Mouse (Mus musculus): ENCODE results near the gene Reln. TPM values are rescaled to one million over a fixed set of nuclear protein-coding genes. Genes with fewer than 3 reads are reported as not detected.

Gene Reln
- total and polyA plus RNA-seq, 2 experiments, result 40.5 to 78.3 TPM

- no peaks in the 10 kb centered on the region for H3K36me3 ChIP-seq (ENCODE audit: control insufficient read depth, insufficient read depth, low read length)
- TF ChIP-seq CTCF (IDR thresholded peaks at IDR 0.05; ENCODE audit: low read depth, low read length), result no peak
- TF ChIP-seq POLR2A (IDR thresholded peaks at IDR 0.05; ENCODE audit: extremely low read depth, insufficient read depth, low read length), result no peak
- no peaks in the 10 kb centered on the region for H3K79me2 ChIP-seq (ENCODE audit: control insufficient read depth, insufficient read depth, low read length)
- H3K9ac ChIP-seq (ENCODE audit: low read depth, low read length), result no peak overlapping the region
- no peak overlapping the region for H3K4me3 ChIP-seq (ENCODE audit: insufficient read depth, low read depth, low read length)
- H3K27ac ChIP-seq (replicated peaks; ENCODE audit: insufficient read depth, low read depth, low read length), result no peak overlapping the region
- no peaks in the 10 kb centered on the region for H3K4me1 ChIP-seq (ENCODE audit: control insufficient read depth, insufficient read depth, low read length)
- no peaks in the 10 kb centered on the region for H3K27me3 ChIP-seq (ENCODE audit: control insufficient read depth, insufficient read depth, low read length)
- WGBS, result 86% methylated on average over 6 of the region's 6 CpGs
- DNase-seq (ENCODE audit: extremely low read depth, low read depth, low spot score), result no peak
Measured at GRCm38 (mm10) chr5:21920310-21920709, 424.2 kb downstream of the Reln start.

DNA sequence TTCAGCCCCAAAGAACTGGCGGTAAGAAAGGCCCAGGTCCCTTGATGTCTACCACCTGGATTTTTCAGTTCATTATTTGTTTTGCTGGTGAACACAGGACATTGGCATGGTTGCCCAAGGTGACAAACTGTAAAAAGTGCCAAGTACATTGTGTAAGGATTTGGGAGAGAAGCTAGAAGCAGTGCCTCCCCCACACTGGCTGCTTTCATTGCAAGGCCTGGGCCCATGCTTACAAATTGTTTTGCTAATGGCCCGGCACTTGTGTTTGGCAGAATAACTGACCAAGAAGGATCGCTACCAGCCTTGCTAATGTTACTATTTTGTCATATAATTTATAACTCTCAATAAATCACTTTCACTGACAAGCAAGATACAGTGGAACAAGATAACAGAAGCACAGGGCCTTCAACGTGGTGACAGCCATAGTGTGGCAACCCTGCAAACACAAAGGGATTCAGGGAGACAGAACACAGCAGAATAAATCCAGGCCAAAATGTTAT is 425.2 kb downstream of the Reln start:
- peak; percentile 40 for DNase-seq (ENCODE audit: extremely low read depth, low read depth, low spot score)
- no peaks in the 10 kb centered on the region for H3K27me3 ChIP-seq (ENCODE audit: control insufficient read depth, insufficient read depth, low read length)
- no peaks in the 10 kb centered on the region for H3K4me1 ChIP-seq (ENCODE audit: control insufficient read depth, insufficient read depth, low read length)
- H3K36me3 ChIP-seq (ENCODE audit: control insufficient read depth, insufficient read depth, low read length), result no peaks in the 10 kb centered on the region
- H3K79me2 ChIP-seq (ENCODE audit: control insufficient read depth, insufficient read depth, low read length), result no peaks in the 10 kb centered on the region
- WGBS, result 60% methylated on average over 4 of the region's 4 CpGs
- H3K4me3 ChIP-seq (ENCODE audit: insufficient read depth, low read depth, low read length), result no peak overlapping the region
- no peak overlapping the region for H3K27ac ChIP-seq (replicated peaks; ENCODE audit: insufficient read depth, low read depth, low read length)
- TF ChIP-seq CTCF (IDR thresholded peaks at IDR 0.05; ENCODE audit: low read depth, low read length) (no peak), POLR2A (IDR thresholded peaks at IDR 0.05; ENCODE audit: extremely low read depth, insufficient read depth, low read length) (no peak)
- no peak overlapping the region for H3K9ac ChIP-seq (ENCODE audit: low read depth, low read length)

- TF ChIP-seq CTCF (IDR thresholded peaks at IDR 0.05; ENCODE audit: low read depth, low read length) (no peak), POLR2A (IDR thresholded peaks at IDR 0.05; ENCODE audit: extremely low read depth, insufficient read depth, low read length) (no peak)
- DNase-seq (ENCODE audit: extremely low read depth, low read depth, low spot score), result no peak
- no peaks in the 10 kb centered on the region for H3K79me2 ChIP-seq (ENCODE audit: control insufficient read depth, insufficient read depth, low read length)
Measured at GRCm38 (mm10) chr5:21915973-21916372, 428.5 kb downstream of the Reln start.

GRCm38 (mm10) chr5:21914776-21915175 is 429.7 kb downstream of the Reln start:
- TF ChIP-seq CTCF (IDR thresholded peaks at IDR 0.05; ENCODE audit: low read depth, low read length) (no peak), POLR2A (IDR thresholded peaks at IDR 0.05; ENCODE audit: extremely low read depth, insufficient read depth, low read length) (no peak)
- no peak overlapping the region for H3K27ac ChIP-seq (replicated peaks; ENCODE audit: insufficient read depth, low read depth, low read length)
- H3K36me3 ChIP-seq (ENCODE audit: control insufficient read depth, insufficient read depth, low read length), result no peaks in the 10 kb centered on the region
- H3K27me3 ChIP-seq (ENCODE audit: control insufficient read depth, insufficient read depth, low read length), result no peaks in the 10 kb centered on the region
- H3K9ac ChIP-seq (ENCODE audit: low read depth, low read length), result no peak overlapping the region
- no peaks in the 10 kb centered on the region for H3K79me2 ChIP-seq (ENCODE audit: control insufficient read depth, insufficient read depth, low read length)
- H3K4me3 ChIP-seq (ENCODE audit: insufficient read depth, low read depth, low read length), result no peak overlapping the region
- no peaks in the 10 kb centered on the region for H3K4me1 ChIP-seq (ENCODE audit: control insufficient read depth, insufficient read depth, low read length)
- DNase-seq (ENCODE audit: extremely low read depth, low read depth, low spot score), result no peak
- WGBS, result 76% methylated on average over 3 of the region's 3 CpGs

More at GRCm38 (mm10) chr5:21915973-21916372, 428.5 kb downstream of the Reln start:
- no peak overlapping the region for H3K4me3 ChIP-seq (ENCODE audit: insufficient read depth, low read depth, low read length)
- H3K9ac ChIP-seq (ENCODE audit: low read depth, low read length), result no peak overlapping the region
- H3K27ac ChIP-seq (replicated peaks; ENCODE audit: insufficient read depth, low read depth, low read length), result no peak overlapping the region
- H3K4me1 ChIP-seq (ENCODE audit: control insufficient read depth, insufficient read depth, low read length), result no peaks in the 10 kb centered on the region
- H3K36me3 ChIP-seq (ENCODE audit: control insufficient read depth, insufficient read depth, low read length), result no peaks in the 10 kb centered on the region
- H3K27me3 ChIP-seq (ENCODE audit: control insufficient read depth, insufficient read depth, low read length), result no peaks in the 10 kb centered on the region

GRCm38 (mm10) chr5:21912835-21913530 is 431.5 kb downstream of the Reln start:
- Histone ChIP-seq H3K27me3 (ENCODE audit: control insufficient read depth, insufficient read depth, low read length) (no peaks in the 10 kb centered on the region), H3K79me2 (ENCODE audit: control insufficient read depth, insufficient read depth, low read length) (no peaks in the 10 kb centered on the region), H3K9ac (ENCODE audit: low read depth, low read length) (no peak overlapping the region), H3K4me3 (ENCODE audit: insufficient read depth, low read depth, low read length) (no peak overlapping the region), H3K4me1 (ENCODE audit: control insufficient read depth, insufficient read depth, low read length) (no peaks in the 10 kb centered on the region), H3K36me3 (ENCODE audit: control insufficient read depth, insufficient read depth, low read length) (no peaks in the 10 kb centered on the region), H3K27ac (replicated peaks; ENCODE audit: insufficient read depth, low read depth, low read length) (no peak overlapping the region)
- no peak for DNase-seq (ENCODE audit: extremely low read depth, low read depth, low spot score)
- WGBS, result 90% methylated on average over 23 of the region's 23 CpGs
- TF ChIP-seq CTCF (IDR thresholded peaks at IDR 0.05; ENCODE audit: low read depth, low read length), result no peak
- no peak for TF ChIP-seq POLR2A (IDR thresholded peaks at IDR 0.05; ENCODE audit: extremely low read depth, insufficient read depth, low read length)

DNA sequence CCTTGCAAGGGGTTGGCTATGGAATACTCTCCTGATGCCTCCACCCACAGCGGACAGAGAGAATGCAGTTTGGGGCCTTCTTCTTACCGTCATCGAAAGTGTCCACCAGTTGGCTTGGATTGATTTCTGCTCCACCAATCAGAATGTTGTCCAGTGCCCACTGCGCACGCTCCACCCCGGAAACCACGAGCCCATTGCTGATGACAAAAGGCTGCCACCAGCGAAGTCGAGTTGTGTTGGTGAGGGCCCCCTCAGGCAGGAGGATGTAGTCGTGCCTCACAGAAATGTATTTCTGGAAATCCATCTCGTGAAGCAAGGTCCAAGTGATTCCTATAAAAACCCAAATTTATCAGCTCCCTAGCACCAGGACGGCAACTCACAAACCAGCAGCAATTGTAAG is 433.8 kb downstream of the Reln start:
- DNase-seq (ENCODE audit: extremely low read depth, low read depth, low spot score), result no peak
- no peak overlapping the region for H3K9ac ChIP-seq (ENCODE audit: low read depth, low read length)

More for the DNA sequence above, 433.8 kb downstream of the Reln start:
- H3K4me3 ChIP-seq (ENCODE audit: insufficient read depth, low read depth, low read length), result no peak overlapping the region
- no peaks in the 10 kb centered on the region for H3K4me1 ChIP-seq (ENCODE audit: control insufficient read depth, insufficient read depth, low read length)
- H3K79me2 ChIP-seq (ENCODE audit: control insufficient read depth, insufficient read depth, low read length), result no peaks in the 10 kb centered on the region
- no peaks in the 10 kb centered on the region for H3K36me3 ChIP-seq (ENCODE audit: control insufficient read depth, insufficient read depth, low read length)
- no peaks in the 10 kb centered on the region for H3K27me3 ChIP-seq (ENCODE audit: control insufficient read depth, insufficient read depth, low read length)
- TF ChIP-seq CTCF (IDR thresholded peaks at IDR 0.05; ENCODE audit: low read depth, low read length) (no peak), POLR2A (IDR thresholded peaks at IDR 0.05; ENCODE audit: extremely low read depth, insufficient read depth, low read length) (no peak)
- 94% methylated on average over 12 of the region's 12 CpGs for WGBS
- H3K27ac ChIP-seq (replicated peaks; ENCODE audit: insufficient read depth, low read depth, low read length), result no peak overlapping the region

Measured in liver, adult 2 months (tissue).